In the genomic region with DNA sequence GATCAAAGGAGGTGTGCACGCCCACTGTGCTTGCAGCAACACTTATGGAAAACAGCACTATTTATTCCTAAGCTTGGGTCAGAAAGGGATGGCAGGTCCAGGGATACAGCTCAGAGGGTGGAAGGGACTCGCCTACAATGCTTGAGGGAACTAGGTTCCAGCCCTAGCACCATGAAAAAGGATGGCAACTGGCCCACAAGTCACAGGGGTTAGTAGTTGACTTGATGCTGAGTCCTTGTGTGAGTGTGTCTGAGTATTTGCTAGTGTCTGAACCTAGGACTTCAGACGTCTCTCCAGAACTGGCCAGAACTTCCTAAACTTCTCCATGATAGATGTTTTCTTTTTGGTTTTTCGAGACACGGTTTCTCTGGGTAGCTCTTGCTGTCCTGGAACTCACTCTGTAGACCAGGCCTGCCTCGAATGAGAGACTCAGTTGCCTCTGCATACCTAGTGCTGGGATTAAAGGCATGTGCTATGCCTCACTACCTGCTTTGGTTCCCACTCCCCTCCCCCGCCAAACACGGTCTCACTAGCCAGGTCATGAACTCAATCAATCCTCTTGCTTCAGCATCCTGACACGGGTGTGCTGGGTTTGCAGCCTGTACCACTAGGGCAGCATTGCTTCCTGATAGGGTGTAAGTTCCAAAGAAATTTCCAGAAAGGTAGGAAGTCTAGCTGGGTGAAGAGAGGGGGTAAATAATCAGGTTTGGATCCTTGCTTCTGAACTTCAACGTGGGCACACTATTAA, we compare ENCODE assay signal across 8 mouse cellular contexts. TPM values are rescaled to one million over a fixed set of nuclear protein-coding genes. Genes with fewer than 3 reads are reported as not detected.
DNase-seq lines count a peak whose midpoint lies in the region; ATAC-seq lines count a peak whose summit lies in the region.

No protein-coding gene starts in this region.

- peaks cover 8% of the 10 kb centered on the region for H3K36me3 ChIP-seq in heart, embryonic 16.5 days (ENCODE audit: control insufficient read depth, insufficient read depth)
- peaks cover 11% of the 10 kb centered on the region for H3K36me3 ChIP-seq in limb, embryonic 13.5 days
- H3K36me3 ChIP-seq in midbrain, embryonic 16.5 days (ENCODE audit: control insufficient read depth, insufficient read depth, low read length): peaks cover 5% of the 10 kb centered on the region

- no peaks in the 10 kb centered on the region for H3K9me3 ChIP-seq in heart, embryonic 16.5 days (replicated peaks; ENCODE audit: control insufficient read depth, low read length)
- H3K9me3 ChIP-seq in limb, embryonic 13.5 days: no peaks in the 10 kb centered on the region
- no peaks in the 10 kb centered on the region for H3K9me3 ChIP-seq in midbrain, embryonic 16.5 days (replicated peaks; ENCODE audit: control insufficient read depth, low read length, poor library complexity, severe bottlenecking)

- peak; percentile 24 to 31 for DNase-seq in lung, adult 18-20 months
- no peak for DNase-seq in lung, postnatal 14 days
- peak; percentile 55 for DNase-seq in cerebellum, adult 9-10 months
- no peak for DNase-seq in layer of hippocampus, adult 8-10 months (ENCODE audit: low spot score in 2 of 2)
- DNase-seq in left cerebral cortex, adult 9 months (ENCODE audit: low spot score in 2 of 2): no peak

- ATAC-seq in heart, embryonic 16.5 days (replicated peaks; ENCODE audit: extremely low read depth, insufficient read depth, low FRiP score): peak; percentile 7; the same call in 1 of the 2 replicates
- peak; percentile 49; the same call in 1 of the 2 replicates for ATAC-seq in limb, embryonic 13.5 days (ENCODE audit: low FRiP score, low read depth)
- peak; percentile 80 for ATAC-seq in midbrain, embryonic 16.5 days

- H3K4me1 ChIP-seq in heart, embryonic 16.5 days (ENCODE audit: control insufficient read depth, insufficient read depth, low read length): peaks cover 35% of the 10 kb centered on the region
- peaks cover 30% of the 10 kb centered on the region for H3K4me1 ChIP-seq in limb, embryonic 13.5 days
- peaks cover 25% of the 10 kb centered on the region for H3K4me1 ChIP-seq in midbrain, embryonic 16.5 days (ENCODE audit: control insufficient read depth, insufficient read depth, low read length)

- peak overlapping the region; percentile 30 for H3K4me3 ChIP-seq in heart, embryonic 16.5 days (ENCODE audit: low read length)
- peak overlapping the region; percentile 89 for H3K4me3 ChIP-seq in limb, embryonic 13.5 days
- peak overlapping the region; percentile 66 for H3K4me3 ChIP-seq in midbrain, embryonic 16.5 days (ENCODE audit: low read depth, low read length)

- peak overlapping the region; percentile 40; the same call in 1 of the 2 replicates for H3K9ac ChIP-seq in heart, embryonic 16.5 days (ENCODE audit: low read length)
- H3K9ac ChIP-seq in limb, embryonic 13.5 days: no peak overlapping the region
- peak overlapping the region; percentile 92; the same call in 1 of the 2 replicates for H3K9ac ChIP-seq in midbrain, embryonic 16.5 days (ENCODE audit: low read depth, low read length)

- WGBS in heart, embryonic 16.5 days: 56% methylated on average over 10 of the region's 10 CpGs
- WGBS in limb, embryonic 13.5 days: 49% methylated on average over 10 of the region's 10 CpGs
- WGBS in midbrain, embryonic 16.5 days: 60% methylated on average over 10 of the region's 10 CpGs

- H3K27ac ChIP-seq in heart, embryonic 16.5 days (ENCODE audit: low read length): peak overlapping the region; percentile 77
- peak overlapping the region; percentile 76 for H3K27ac ChIP-seq in limb, embryonic 13.5 days
- H3K27ac ChIP-seq in midbrain, embryonic 16.5 days (ENCODE audit: low read length): peak overlapping the region; percentile 86

- no peaks in the 10 kb centered on the region for H3K27me3 ChIP-seq in heart, embryonic 16.5 days (ENCODE audit: control insufficient read depth, insufficient read depth, low read length)
- no peaks in the 10 kb centered on the region for H3K27me3 ChIP-seq in limb, embryonic 13.5 days
- no peaks in the 10 kb centered on the region for H3K27me3 ChIP-seq in midbrain, embryonic 16.5 days (ENCODE audit: control insufficient read depth, insufficient read depth, low read depth, low read length)

- peak overlapping the region; percentile 57 for H3K4me2 ChIP-seq in heart, embryonic 16.5 days (ENCODE audit: low read depth, low read length)
- H3K4me2 ChIP-seq in limb, embryonic 13.5 days (replicated peaks): peak overlapping the region; percentile 84
- peak overlapping the region; percentile 57 for H3K4me2 ChIP-seq in midbrain, embryonic 16.5 days (ENCODE audit: low read length)

RNA-seq across cellular contexts. Expression of gene Atp6v1g1, which starts 0.7 kb away (rescaled TPM):
- polyA plus RNA-seq in heart, embryonic 16.5 days (2015; fragmentation: Nextera tagmentation; extraction: Ambion mirVana): 238 and 243 TPM in 2 replicates
- polyA plus RNA-seq in limb, embryonic 13.5 days (2015; fragmentation: Nextera tagmentation; extraction: Ambion mirVana): 317 and 318 TPM in 2 replicates
- polyA plus RNA-seq in midbrain, embryonic 16.5 days (2015; fragmentation: Nextera tagmentation; extraction: Ambion mirVana): 414 and 443 TPM in 2 replicates
- 100 to 1,000 TPM; 110 to 144 (median 128) TPM for total RNA-seq in layer of hippocampus, adult 8-10 months (2022)

RNA-seq across cellular contexts. Expression of gene Tmem268, which starts 14.7 kb away (rescaled TPM):
- 5.1 and 6.0 TPM in 2 replicates for polyA plus RNA-seq in heart, embryonic 16.5 days (2015; fragmentation: Nextera tagmentation; extraction: Ambion mirVana)
- polyA plus RNA-seq in limb, embryonic 13.5 days (2015; fragmentation: Nextera tagmentation; extraction: Ambion mirVana): 8.2 and 8.3 TPM in 2 replicates
- 3.8 and 4.5 TPM in 2 replicates for polyA plus RNA-seq in midbrain, embryonic 16.5 days (2015; fragmentation: Nextera tagmentation; extraction: Ambion mirVana)
- 1 to 10 TPM; 6.5 to 9.6 (median 9.0) TPM for total RNA-seq in layer of hippocampus, adult 8-10 months (2022)

RNA-seq across cellular contexts. Expression of gene Whrn, which starts 48.1 kb away (rescaled TPM):
- 1.8 and 2.6 TPM in 2 replicates for polyA plus RNA-seq in heart, embryonic 16.5 days (2015; fragmentation: Nextera tagmentation; extraction: Ambion mirVana)
- polyA plus RNA-seq in limb, embryonic 13.5 days (2015; fragmentation: Nextera tagmentation; extraction: Ambion mirVana): 8.1 and 10.4 TPM in 2 replicates
- 4.5 and 4.9 TPM in 2 replicates for polyA plus RNA-seq in midbrain, embryonic 16.5 days (2015; fragmentation: Nextera tagmentation; extraction: Ambion mirVana)
- total RNA-seq in layer of hippocampus, adult 8-10 months (2022): 10 to 100 TPM; 23.8 to 32.9 (median 28.2) TPM

Comparison
In these comparisons a context has a peak if more than half of its experiments do, and no peak if none do; other contexts are left out.
1. DNase-seq: peak in lung, adult 18-20 months (2 of 2) and cerebellum, adult 9-10 months (single experiment); none in lung, postnatal 14 days (single experiment), layer of hippocampus, adult 8-10 months (0 of 2) and left cerebral cortex, adult 9 months (0 of 2).
2. ATAC-seq: peak in every context shown above with its lines; median percentile 80 in midbrain, embryonic 16.5 days; 49 in limb, embryonic 13.5 days; 7 in heart, embryonic 16.5 days.
3. H3K4me3 ChIP-seq: peak in every context shown above with its lines; median percentile 89 in limb, embryonic 13.5 days; 66 in midbrain, embryonic 16.5 days; 30 in heart, embryonic 16.5 days.
4. Peak in every context shown above with its lines, with median percentiles within 50 percentile points of each other: H3K27ac ChIP-seq and H3K4me2 ChIP-seq.